8 mouse cellular contexts compared by ENCODE assay signal in genomic region chr12:69159578-69159940, GRCm38 (mm10). TPM values are rescaled to one million over a fixed set of nuclear protein-coding genes. Genes with fewer than 3 reads are reported as not detected.
A peak's percentile ranks its signal among the peaks of the same experiment; 100 is the strongest.
DNase-seq lines count a peak whose midpoint lies in the region; ATAC-seq and TF ChIP-seq lines count a peak whose summit lies in the region.

No protein-coding gene starts in this region.

- H3K9ac ChIP-seq in heart, postnatal 0 days (replicated peaks; ENCODE audit: low read depth, low read length): no peak overlapping the region
- H3K9ac ChIP-seq in liver, embryonic 12.5 days: no peak overlapping the region
- H3K9ac ChIP-seq in neural tube, embryonic 14.5 days (replicated peaks; ENCODE audit: low read depth, low read length): no peak overlapping the region

- H3K9me3 ChIP-seq in heart, postnatal 0 days (replicated peaks; ENCODE audit: control insufficient read depth, low read length): no peaks in the 10 kb centered on the region
- H3K9me3 ChIP-seq in liver, embryonic 12.5 days (replicated peaks): no peaks in the 10 kb centered on the region
- no peaks in the 10 kb centered on the region for H3K9me3 ChIP-seq in neural tube, embryonic 14.5 days (ENCODE audit: control insufficient read depth, low read length)

- peak; percentile 8; the same call in 1 of the 2 replicates for ATAC-seq in frontal cortex, adult (ENCODE audit: low TSS enrichment)
- peak; percentile 3; the same call in 1 of the 2 replicates for ATAC-seq in heart, postnatal 0 days (ENCODE audit: insufficient read depth, low read depth)
- no peak for ATAC-seq in liver, embryonic 12.5 days
- ATAC-seq in neural tube, embryonic 14.5 days (ENCODE audit: low read depth): no peak; the same call in 1 of the 2 replicates

- H3K27me3 ChIP-seq in heart, postnatal 0 days (ENCODE audit: control insufficient read depth, insufficient read depth, low read length): no peaks in the 10 kb centered on the region
- no peaks in the 10 kb centered on the region for H3K27me3 ChIP-seq in liver, embryonic 12.5 days (replicated peaks)
- no peaks in the 10 kb centered on the region for H3K27me3 ChIP-seq in neural tube, embryonic 14.5 days (ENCODE audit: control insufficient read depth, insufficient read depth, low read length)

- no peak for DNase-seq in frontal cortex, postnatal 14 days (ENCODE audit: low spot score in 2 of 2)
- DNase-seq in CD4-positive, CD25-positive, alpha-beta regulatory T cell, adult 2 months (ENCODE audit: low read depth, low spot score): peak; percentile 86
- DNase-seq in embryo, embryonic 10.5 days (ENCODE audit: low spot score): peak; percentile 91
- DNase-seq in heart, postnatal 0 days (ENCODE audit: low spot score): peak; percentile 81
- DNase-seq in spleen, postnatal 4 days (ENCODE audit: low spot score in 2 of 2): no peak

- peak overlapping the region; percentile 26; the same call in 1 of the 2 replicates for H3K4me3 ChIP-seq in heart, postnatal 0 days (ENCODE audit: low read depth, low read length)
- peak overlapping the region; percentile 33 for H3K4me3 ChIP-seq in liver, embryonic 12.5 days
- peak overlapping the region; percentile 16; the same call in 1 of the 2 replicates for H3K4me3 ChIP-seq in neural tube, embryonic 14.5 days (ENCODE audit: low read depth, low read length)

- 0 out of 2 replicates have a peak, but pooled peaks have one; percentile 11 for TF ChIP-seq EP300 in heart, postnatal 0 days (IDR thresholded peaks at IDR 0.05; ENCODE audit: low read depth)

- peak; percentile 77 for TF ChIP-seq CTCF in heart, postnatal 0 days (IDR thresholded peaks at IDR 0.05; ENCODE audit: low read depth)

- H3K4me2 ChIP-seq in heart, postnatal 0 days (ENCODE audit: low read depth, low read length): no peak overlapping the region
- H3K4me2 ChIP-seq in liver, embryonic 12.5 days: peak overlapping the region; percentile 63
- H3K4me2 ChIP-seq in neural tube, embryonic 14.5 days (ENCODE audit: low read depth, low read length): no peak overlapping the region

- H3K36me3 ChIP-seq in heart, postnatal 0 days (replicated peaks; ENCODE audit: control insufficient read depth, insufficient read depth, low read length): peaks cover 22% of the 10 kb centered on the region
- peaks cover 20% of the 10 kb centered on the region for H3K36me3 ChIP-seq in liver, embryonic 12.5 days
- H3K36me3 ChIP-seq in neural tube, embryonic 14.5 days (ENCODE audit: control insufficient read depth, insufficient read depth, low read length): peaks cover 4% of the 10 kb centered on the region; the same call in 1 of the 2 replicates

- 4% methylated on average over 9 of the region's 9 CpGs for WGBS in heart, postnatal 0 days
- 2% methylated on average over 9 of the region's 9 CpGs for WGBS in liver, embryonic 12.5 days (ENCODE audit: insufficient replicate concordance)
- WGBS in neural tube, embryonic 14.5 days: 4% methylated on average over 9 of the region's 9 CpGs

- H3K27ac ChIP-seq in heart, postnatal 0 days (ENCODE audit: low read depth): peak overlapping the region; percentile 59
- H3K27ac ChIP-seq in liver, embryonic 12.5 days: 0 out of 2 replicates have a peak overlapping the region, but pooled peaks have one; percentile 65
- no peak overlapping the region for H3K27ac ChIP-seq in neural tube, embryonic 14.5 days (ENCODE audit: low read depth, low read length)

- H3K4me1 ChIP-seq in heart, postnatal 0 days (ENCODE audit: control insufficient read depth, insufficient read depth): peaks cover 8% of the 10 kb centered on the region
- H3K4me1 ChIP-seq in liver, embryonic 12.5 days: peaks cover 34% of the 10 kb centered on the region
- peaks cover 8% of the 10 kb centered on the region for H3K4me1 ChIP-seq in neural tube, embryonic 14.5 days (ENCODE audit: control insufficient read depth, insufficient read depth, low read length)

RNA-seq across cellular contexts. Expression of gene Rps29, which starts 0.6 kb away (rescaled TPM):
- 67.6 and 219 TPM in 2 replicates for total RNA-seq in heart, postnatal 0 days (2014; rRNA removed; ENCODE audit: low replicate concordance)
- polyA plus RNA-seq in heart, postnatal 0 days (2015; fragmentation: Nextera tagmentation; extraction: Ambion mirVana): 1,581 and 1,638 TPM in 2 replicates
- 1,522 and 1,647 TPM in 2 replicates for polyA plus RNA-seq in liver, embryonic 12.5 days (2016; fragmentation: Nextera tagmentation; extraction: Ambion mirVana)
- polyA plus RNA-seq in neural tube, embryonic 14.5 days (2014; fragmentation: Nextera tagmentation; extraction: Ambion mirVana): 997 and 1,030 TPM in 2 replicates

RNA-seq across cellular contexts. Expression of gene Lrr1, which starts 9.1 kb away (rescaled TPM):
- 3.9 TPM in 1 of 2 replicates, not detected in the other for total RNA-seq in heart, postnatal 0 days (2014; rRNA removed; ENCODE audit: low replicate concordance)
- 4.0 and 5.1 TPM in 2 replicates for polyA plus RNA-seq in heart, postnatal 0 days (2015; fragmentation: Nextera tagmentation; extraction: Ambion mirVana)
- polyA plus RNA-seq in liver, embryonic 12.5 days (2016; fragmentation: Nextera tagmentation; extraction: Ambion mirVana): 21.3 and 24.3 TPM in 2 replicates
- polyA plus RNA-seq in neural tube, embryonic 14.5 days (2014; fragmentation: Nextera tagmentation; extraction: Ambion mirVana): 1.6 and 1.8 TPM in 2 replicates

RNA-seq across cellular contexts. Expression of gene Rpl36al, which starts 24.3 kb away (rescaled TPM):
- total RNA-seq in heart, postnatal 0 days (2014; rRNA removed; ENCODE audit: low replicate concordance): 57.0 and 86.3 TPM in 2 replicates
- 502 and 513 TPM in 2 replicates for polyA plus RNA-seq in heart, postnatal 0 days (2015; fragmentation: Nextera tagmentation; extraction: Ambion mirVana)
- polyA plus RNA-seq in liver, embryonic 12.5 days (2016; fragmentation: Nextera tagmentation; extraction: Ambion mirVana): 797 and 813 TPM in 2 replicates
- 381 and 387 TPM in 2 replicates for polyA plus RNA-seq in neural tube, embryonic 14.5 days (2014; fragmentation: Nextera tagmentation; extraction: Ambion mirVana)

RNA-seq across cellular contexts. Expression of gene Mgat2, which starts 24.4 kb away (rescaled TPM):
- 43.1 and 55.0 TPM in 2 replicates for total RNA-seq in heart, postnatal 0 days (2014; rRNA removed; ENCODE audit: low replicate concordance)
- polyA plus RNA-seq in heart, postnatal 0 days (2015; fragmentation: Nextera tagmentation; extraction: Ambion mirVana): 28.2 and 29.9 TPM in 2 replicates
- 48.4 and 51.0 TPM in 2 replicates for polyA plus RNA-seq in liver, embryonic 12.5 days (2016; fragmentation: Nextera tagmentation; extraction: Ambion mirVana)
- 36.8 and 40.5 TPM in 2 replicates for polyA plus RNA-seq in neural tube, embryonic 14.5 days (2014; fragmentation: Nextera tagmentation; extraction: Ambion mirVana)

RNA-seq across cellular contexts. Expression of gene Gm49383, which starts 37.3 kb away (rescaled TPM):
- total RNA-seq in heart, postnatal 0 days (2014; rRNA removed; ENCODE audit: low replicate concordance): 6.3 and 13.1 TPM in 2 replicates
- polyA plus RNA-seq in heart, postnatal 0 days (2015; fragmentation: Nextera tagmentation; extraction: Ambion mirVana): 7.9 and 8.6 TPM in 2 replicates
- 28.5 and 29.0 TPM in 2 replicates for polyA plus RNA-seq in liver, embryonic 12.5 days (2016; fragmentation: Nextera tagmentation; extraction: Ambion mirVana)
- polyA plus RNA-seq in neural tube, embryonic 14.5 days (2014; fragmentation: Nextera tagmentation; extraction: Ambion mirVana): 9.9 and 11.8 TPM in 2 replicates

Comparison
In these comparisons a context has a peak if more than half of its experiments do, and no peak if none do; other contexts are left out.
1. ATAC-seq: peak in frontal cortex, adult (single experiment) and heart, postnatal 0 days (single experiment); none in liver, embryonic 12.5 days (single experiment) and neural tube, embryonic 14.5 days (single experiment).
2. DNase-seq: peak in CD4-positive, CD25-positive, alpha-beta regulatory T cell, adult 2 months (single experiment), embryo, embryonic 10.5 days (single experiment) and heart, postnatal 0 days (single experiment); none in frontal cortex, postnatal 14 days (0 of 2) and spleen, postnatal 4 days (0 of 2).
3. Peak in every context shown above with its lines, with median percentiles within 50 percentile points of each other: H3K4me3 ChIP-seq.